Mouse (Mus musculus) MEL (cell line): Measurements from ENCODE around the gene Thsd4. TPM values are rescaled to one million over a fixed set of nuclear protein-coding genes. Genes with fewer than 3 reads are reported as not detected.

Experiments used
- DNase-seq: peaks from one replicate; pipeline ENCODE4 v3.0.0; 2011; ENCODE audit warnings: low read depth, low spot score
- H3K27ac ChIP-seq: 2 replicates; pipeline ENCODE4 v1.5.1; 2012; ENCODE audit warnings: low read depth, mild to moderate bottlenecking, control low read depth, low read length, moderate library complexity; ENCODE audit not compliant: control insufficient read depth
- H3K27me3 ChIP-seq, 2 experiments: fragments of 150-350 bp in 1 of 2; sonication (generic) in 1 of 2; 2 replicates each; pipeline ENCODE4 v1.6.1; 2012; ENCODE audit warnings: low read length in 2 of 2, mild to moderate bottlenecking in 2 of 2, improper control_type of control experiment in 1 of 2, moderate library complexity in 1 of 2; ENCODE audit not compliant: insufficient read depth in 2 of 2, control insufficient read depth in 1 of 2
- H3K36me3 ChIP-seq, 2 experiments: 2 replicates each; pipeline ENCODE4 v1.6.1; 2012 to 2014; ENCODE audit warnings: low read length in 2 of 2, improper control_type of control experiment in 1 of 2, inconsistent platforms in 1 of 2, mild to moderate bottlenecking in 1 of 2; ENCODE audit not compliant: insufficient read depth in 2 of 2, control insufficient read depth in 1 of 2
- H3K4me1 ChIP-seq, 2 experiments: fragments of 150-350 bp in 1 of 2; sonication (generic) in 1 of 2; 2 replicates each; pipeline ENCODE4 v1.6.1; 2012; ENCODE audit warnings: low read length in 2 of 2, improper control_type of control experiment in 1 of 2, mild to moderate bottlenecking in 1 of 2; ENCODE audit not compliant: insufficient read depth in 2 of 2, control insufficient read depth in 1 of 2
- H3K4me3 ChIP-seq, 2 experiments: fragments of 150-350 bp in 1 of 2; sonication (generic) in 1 of 2; 2 replicates each; pipeline ENCODE4 v1.5.1; 2012; ENCODE audit warnings: low read depth in 2 of 2, low read length in 2 of 2, mild to moderate bottlenecking in 2 of 2, moderate library complexity in 2 of 2, control low read depth in 1 of 2, improper control_type of control experiment in 1 of 2; ENCODE audit not compliant: control insufficient read depth in 1 of 2, insufficient read depth in 1 of 2
- H3K79me2 ChIP-seq: 2 replicates; pipeline ENCODE4 v1.6.1; 2012; ENCODE audit warnings: mild to moderate bottlenecking, low read length, moderate library complexity; ENCODE audit not compliant: control insufficient read depth, poor library complexity, insufficient read depth
- H3K9ac ChIP-seq: 2 replicates; pipeline ENCODE4 v1.6.1; 2012; ENCODE audit warnings: low read depth, mild to moderate bottlenecking, control low read depth, low read length, moderate library complexity; ENCODE audit not compliant: control insufficient read depth, poor library complexity, severe bottlenecking
- H3K9me3 ChIP-seq: fragments of 150-350 bp; sonication (generic); replicated peaks from 2 replicates; pipeline ENCODE4 v1.6.1; 2012; ENCODE audit warnings: mild to moderate bottlenecking, low read length, improper control_type of control experiment, moderate library complexity; ENCODE audit not compliant: insufficient read depth
- E2F4 ChIP-seq: IDR thresholded peaks from 2 replicates; pipeline ENCODE4 v1.6.1; 2011; ENCODE audit warnings: low read depth, low read length, improper control_type of control experiment, borderline replicate concordance
- GABPA ChIP-seq: IDR thresholded peaks from 2 replicates; pipeline ENCODE4 v1.6.1; 2012; ENCODE audit warnings: low read depth, mild to moderate bottlenecking, inconsistent platforms, low read length, improper control_type of control experiment, moderate library complexity
- GATA1 ChIP-seq: IDR thresholded peaks from 2 replicates; pipeline ENCODE4 v1.6.1; 2011; ENCODE audit warnings: low read depth, low read length, improper control_type of control experiment
- HCFC1 ChIP-seq: IDR thresholded peaks from 2 replicates; pipeline ENCODE4 v1.6.1; 2012; ENCODE audit warnings: low read depth, mild to moderate bottlenecking, inconsistent platforms, low read length, improper control_type of control experiment, moderate library complexity
- JUND ChIP-seq: IDR thresholded peaks from 2 replicates; pipeline ENCODE4 v1.6.1; 2011; ENCODE audit warnings: low read depth, mild to moderate bottlenecking, improper control_type of control experiment, low read length
- KAT2A ChIP-seq: conservative IDR thresholded peaks from 2 replicates; pipeline ENCODE4 v1.6.1; 2012; ENCODE audit warnings: low read depth, low read length, improper control_type of control experiment, inconsistent platforms
- MAFK ChIP-seq: IDR thresholded peaks from 2 replicates; pipeline ENCODE4 v1.6.1; 2011; ENCODE audit warnings: low read depth, mild to moderate bottlenecking, low read length, improper control_type of control experiment, borderline replicate concordance
- MAX ChIP-seq: IDR thresholded peaks from 2 replicates; pipeline ENCODE4 v1.6.1; 2011; ENCODE audit warnings: low read length, improper control_type of control experiment
- MAZ ChIP-seq: IDR thresholded peaks from 2 replicates; pipeline ENCODE4 v1.6.1; 2012; ENCODE audit warnings: low read depth, mild to moderate bottlenecking, inconsistent platforms, low read length, improper control_type of control experiment
- MYB ChIP-seq: IDR thresholded peaks from 2 replicates; pipeline ENCODE4 v1.6.1; 2011; ENCODE audit warnings: mild to moderate bottlenecking, low read depth, low read length, improper control_type of control experiment
- POLR2A ChIP-seq, 2 experiments: IDR thresholded peaks; 2 replicates each; pipeline ENCODE4 v1.6.1; 2011 to 2012; ENCODE audit warnings: low read length in 2 of 2, mild to moderate bottlenecking in 2 of 2, control low read depth in 1 of 2, improper control_type of control experiment in 1 of 2, low read depth in 1 of 2, moderate library complexity in 1 of 2; ENCODE audit not compliant: control insufficient read depth in 1 of 2, insufficient read depth in 1 of 2, poor library complexity in 1 of 2
- POLR2AphosphoS2 ChIP-seq: IDR thresholded peaks from 2 replicates; pipeline ENCODE4 v1.6.1; 2011; ENCODE audit warnings: low read length, improper control_type of control experiment
- RAD21 ChIP-seq: IDR thresholded peaks from 2 replicates; pipeline ENCODE4 v1.6.1; 2011; ENCODE audit warnings: mild to moderate bottlenecking, low read depth, low read length, improper control_type of control experiment
- TAL1 ChIP-seq: IDR thresholded peaks from 2 replicates; pipeline ENCODE4 v1.6.1; 2012; ENCODE audit warnings: mild to moderate bottlenecking, inconsistent platforms, low read length, moderate library complexity, mixed read lengths
- TCF12 ChIP-seq: IDR thresholded peaks from 2 replicates; pipeline ENCODE4 v1.6.1; 2014; ENCODE audit warnings: low read depth, mild to moderate bottlenecking, inconsistent platforms, low read length, improper control_type of control experiment, moderate library complexity
- UBTF ChIP-seq: IDR thresholded peaks from 2 replicates; pipeline ENCODE4 v1.6.1; 2012; ENCODE audit warnings: low read depth, mild to moderate bottlenecking, inconsistent platforms, low read length, improper control_type of control experiment, moderate library complexity, borderline replicate concordance; ENCODE audit not compliant: insufficient read depth
- USF2 ChIP-seq, 2 experiments: IDR thresholded peaks; 2 replicates each; pipeline ENCODE4 v1.6.1; 2011 to 2012; ENCODE audit warnings: improper control_type of control experiment in 2 of 2, low read length in 2 of 2, borderline replicate concordance in 1 of 2, inconsistent platforms in 1 of 2, low read depth in 1 of 2, mild to moderate bottlenecking in 1 of 2; ENCODE audit not compliant: insufficient read depth in 1 of 2
- ZNF384 ChIP-seq: IDR thresholded peaks from 2 replicates; pipeline ENCODE4 v1.6.1; 2012; ENCODE audit warnings: low read depth, mild to moderate bottlenecking, inconsistent platforms, low read length, improper control_type of control experiment
- polyA plus RNA-seq, 2 experiments: library from polyadenylated mRNA; stranded (reverse) in 1 of 2; unstranded in 1 of 2; fragments of >175 nt in 1 of 2; fragments of >200 nt in 1 of 2; gene quantifications; 2 replicates each; pipeline versions ENCODE4 v1.2.1 to v1.2.4; 2012; ENCODE audit warnings: low replicate concordance in 2 of 2, low read depth in 1 of 2; ENCODE audit not compliant: insufficient read length in 2 of 2, insufficient read depth in 1 of 2, missing spikeins in 1 of 2
- total RNA-seq: library from RNA; depleted of rRNA; stranded (reverse); fragments of 300-350 nt; gene quantifications from 2 replicates; pipeline ENCODE4 v1.2.3, GENCODE M21; 2012

Thsd4 gene
- total and polyA plus RNA-seq, 3 experiments = 0.08 TPM; not detected in 1

DNA sequence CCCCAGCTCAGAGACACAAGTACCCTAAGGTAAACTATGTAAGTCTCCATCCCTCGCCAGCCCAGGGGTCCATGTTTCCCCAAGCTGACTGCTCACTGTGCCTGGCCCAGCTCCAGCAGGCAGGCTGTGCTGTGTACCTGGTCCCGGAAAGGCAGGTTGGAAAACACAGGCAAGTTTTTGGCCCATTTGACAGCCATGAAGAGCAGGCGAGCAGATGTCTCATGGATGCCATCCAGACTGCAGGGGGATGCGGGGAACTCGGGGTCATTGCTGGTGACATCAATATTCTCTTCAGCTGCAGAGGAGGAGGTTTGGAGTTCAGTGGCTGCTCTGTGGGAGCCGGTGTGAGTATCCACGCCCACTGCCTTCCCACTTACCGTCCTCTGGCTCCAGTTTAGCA lies 573.6 kb downstream of the Thsd4 start:
- H3K27me3 ChIP-seq = peaks cover 0 to 3% of the 10 kb centered on the region in 2 experiments; a peak in 1 of 4 replicates
- no peaks in the 10 kb centered on the region for H3K36me3 ChIP-seq
- no peaks in the 10 kb centered on the region for H3K4me1 ChIP-seq
- no peak for DNase-seq
- H3K27ac ChIP-seq = no peak overlapping the region
- TF ChIP-seq GATA1 (no peak), TCF12 (no peak), MAFK (no peak), JUND (no peak), KAT2A (no peak), E2F4 (no peak), POLR2AphosphoS2 (no peak), UBTF (no peak), TAL1 (no peak), HCFC1 (no peak), GABPA (no peak), MYB (no peak)
- TF ChIP-seq, all 39 proteins: peak for 0
- H3K79me2 ChIP-seq = no peaks in the 10 kb centered on the region
- no peak overlapping the region for H3K9ac ChIP-seq
- no peaks in the 10 kb centered on the region for H3K9me3 ChIP-seq
- no peak overlapping the region for H3K4me3 ChIP-seq

DNA sequence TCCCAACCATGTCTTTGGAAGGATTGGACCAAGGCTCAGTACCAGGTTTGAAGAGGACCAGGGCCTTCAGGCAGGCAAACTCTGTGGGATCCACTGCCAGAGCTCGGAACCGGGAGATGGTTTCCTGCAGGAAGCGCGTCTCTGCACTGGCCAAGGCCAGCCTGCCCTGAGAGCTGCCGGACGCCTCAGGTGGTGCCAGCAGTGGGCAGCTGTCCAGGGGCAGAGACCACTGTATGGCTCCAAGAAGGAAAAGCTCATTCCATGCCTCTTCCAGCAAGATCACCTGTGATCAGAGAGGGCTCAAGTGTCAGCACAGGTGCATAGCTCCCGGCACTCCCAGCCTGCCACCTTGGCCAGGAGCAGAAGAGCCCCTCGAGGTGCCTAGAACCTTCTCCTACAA lies 574.6 kb downstream of the Thsd4 start:
- DNase-seq = no peak
- no peaks in the 10 kb centered on the region for H3K36me3 ChIP-seq
- no peaks in the 10 kb centered on the region for H3K4me1 ChIP-seq
- no peak for TF ChIP-seq MAX
- TF ChIP-seq TCF12 = no peak
- no peak for TF ChIP-seq ZNF384
- TF ChIP-seq POLR2AphosphoS2 = no peak
- no peak for TF ChIP-seq POLR2A (IDR thresholded peaks at IDR 0.05; ENCODE audit: control insufficient read depth in 1 of 2, insufficient read depth in 1 of 2, low read depth in 1 of 2, low read length in 2 of 2, poor library complexity in 1 of 2)
- TF ChIP-seq RAD21 = no peak
- TF ChIP-seq, all 39 proteins: peak for 0
- Histone ChIP-seq H3K9ac (no peak overlapping the region), H3K79me2 (no peaks in the 10 kb centered on the region), H3K27ac (no peak overlapping the region), H3K4me3 (no peak overlapping the region), H3K9me3 (no peaks in the 10 kb centered on the region), H3K27me3 (peaks cover 0 to 3% of the 10 kb centered on the region in 2 experiments; a peak in 1 of 4 replicates)

DNA sequence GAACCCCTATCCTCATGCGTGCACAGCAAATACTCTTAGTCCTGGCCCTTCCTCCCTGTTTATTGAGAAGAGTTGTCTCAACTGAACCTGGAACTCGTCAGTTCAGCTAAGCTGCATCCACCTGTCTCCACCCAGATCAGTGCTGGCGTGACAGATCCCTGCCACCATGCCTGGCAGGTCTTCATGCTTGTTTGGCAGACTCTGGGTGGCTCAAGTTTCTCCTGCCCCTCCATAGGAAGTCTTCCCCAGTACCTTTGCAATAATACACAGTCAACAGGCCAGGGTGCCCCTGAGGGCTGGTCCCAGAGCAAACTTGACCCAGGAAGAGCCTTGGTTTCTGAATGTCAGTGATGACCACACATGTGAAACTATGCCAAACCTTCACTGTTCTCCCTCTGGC lies 576.6 kb downstream of the Thsd4 start:
- DNase-seq = no peak
- Histone ChIP-seq H3K9ac (no peak overlapping the region), H3K27me3 (peaks cover 0 to 3% of the 10 kb centered on the region in 2 experiments; a peak in 1 of 4 replicates), H3K36me3 (no peaks in the 10 kb centered on the region)
- no peak for TF ChIP-seq UBTF
- TF ChIP-seq POLR2AphosphoS2 = no peak
- no peak for TF ChIP-seq MAZ
- TF ChIP-seq USF2 (IDR thresholded peaks at IDR 0.05; ENCODE audit: borderline replicate concordance in 1 of 2, insufficient read depth in 1 of 2, low read depth in 1 of 2, low read length in 2 of 2) = no peak
- TF ChIP-seq GATA1 = no peak
- TF ChIP-seq, all 39 proteins: peak for 0
- H3K79me2 ChIP-seq = no peaks in the 10 kb centered on the region
- H3K4me1 ChIP-seq = no peaks in the 10 kb centered on the region
- H3K4me3 ChIP-seq = no peak overlapping the region
- no peak overlapping the region for H3K27ac ChIP-seq
- no peaks in the 10 kb centered on the region for H3K9me3 ChIP-seq
